Mouse (Mus musculus) kidney, adult 8-10 months (tissue): Measurements from ENCODE around the gene Tex48.
A peak's percentile ranks its signal among the peaks of the same experiment; 100 is the strongest.

ENCODE experiments used
- DNase-seq, 2 experiments: peaks; one replicate each; pipeline ENCODE4 v3.0.0; 2022

Gene Tex48

DNA sequence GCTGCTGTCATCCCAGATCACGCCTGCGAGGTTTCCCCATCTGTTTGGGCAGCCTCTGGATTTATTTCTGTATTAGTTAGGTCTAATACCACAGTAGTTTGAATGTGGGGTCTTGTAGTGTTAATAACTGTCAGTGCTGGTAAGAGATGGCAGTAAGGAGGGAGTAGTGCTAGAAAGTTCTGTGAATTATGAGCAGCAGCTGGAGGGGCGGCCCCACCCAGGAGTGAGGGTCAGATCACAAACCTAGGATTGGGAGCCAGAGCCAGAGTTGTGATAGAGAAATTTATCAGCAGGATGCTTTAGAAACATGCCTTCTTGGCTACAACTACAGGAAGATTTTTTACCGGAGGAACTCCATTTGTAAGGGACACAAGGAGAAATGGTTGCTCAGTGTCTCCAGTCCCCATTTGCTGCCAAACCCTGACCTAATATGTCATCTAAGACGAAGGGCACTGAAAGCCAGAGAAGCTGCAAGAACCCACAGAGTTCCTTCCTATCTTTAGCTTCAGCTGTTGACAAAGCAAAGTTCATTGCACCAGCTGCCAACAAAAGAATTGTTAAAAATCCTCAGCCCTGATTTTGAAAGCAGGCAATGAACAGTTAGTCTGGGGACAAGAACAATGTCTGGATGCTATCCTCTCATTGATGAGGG lies 27.6 kb downstream of the Tex48 start:
- DNase-seq, result no peak

DNA sequence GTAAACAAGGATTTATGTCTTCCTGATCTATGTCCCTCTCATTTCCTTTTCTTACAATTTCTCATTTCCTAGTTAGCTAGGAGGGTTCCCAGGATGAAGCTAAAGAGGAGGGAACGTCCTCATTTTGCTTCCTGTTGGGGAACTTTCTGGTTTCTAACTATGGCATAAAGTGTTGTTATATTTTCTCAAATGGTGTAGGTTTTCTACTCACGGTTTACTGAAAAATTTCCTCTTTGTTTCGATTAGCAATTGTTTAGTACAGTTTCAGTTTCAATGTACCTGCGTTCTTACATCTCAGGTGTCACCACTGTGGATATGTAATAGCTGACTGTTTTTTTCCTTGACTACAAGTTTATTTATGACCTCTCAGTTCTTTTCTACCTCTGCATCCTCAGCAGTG lies 31.7 kb downstream of the Tex48 start:
- no peak for DNase-seq

DNA sequence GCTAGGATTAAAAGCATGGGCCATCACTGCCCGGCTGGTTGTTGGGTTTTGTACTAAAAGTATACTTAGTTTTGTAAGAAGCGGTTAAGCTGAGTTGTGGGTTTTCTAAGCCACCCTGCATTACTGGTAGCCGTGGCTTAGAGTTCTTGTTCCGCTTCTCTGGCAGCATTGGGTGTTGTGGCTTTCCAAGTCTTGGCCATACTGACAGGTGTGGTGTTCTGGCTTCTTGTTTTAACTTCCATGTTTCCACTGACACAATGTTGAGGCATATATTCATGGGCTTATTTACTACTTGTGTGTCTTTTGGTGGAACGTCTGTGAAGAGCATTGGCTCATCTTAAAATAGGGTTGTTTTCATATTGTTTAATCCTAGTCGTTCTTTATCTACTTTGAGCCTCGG lies 32.2 kb downstream of the Tex48 start:
- DNase-seq, result no peak

DNA sequence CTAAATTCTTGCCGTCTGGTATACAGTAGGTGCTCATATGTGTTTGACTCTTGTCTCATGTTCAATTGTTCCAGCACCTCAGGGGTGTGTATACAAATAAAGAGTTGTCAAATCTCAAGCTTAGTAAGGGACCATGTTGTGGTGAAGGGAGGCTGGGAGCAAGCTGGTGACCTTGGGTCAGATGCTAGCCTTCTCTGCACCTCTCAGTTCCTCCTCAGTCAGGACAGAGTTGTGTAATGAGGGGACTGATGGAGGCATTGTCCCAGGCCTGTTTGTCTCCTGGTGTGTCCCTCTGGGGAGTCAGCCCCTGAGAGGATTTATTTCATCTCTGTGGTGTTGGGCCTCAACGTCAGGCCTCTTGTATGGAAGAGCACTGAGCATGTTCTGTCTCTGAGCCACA lies 36.0 kb downstream of the Tex48 start:
- no peak for DNase-seq

DNA sequence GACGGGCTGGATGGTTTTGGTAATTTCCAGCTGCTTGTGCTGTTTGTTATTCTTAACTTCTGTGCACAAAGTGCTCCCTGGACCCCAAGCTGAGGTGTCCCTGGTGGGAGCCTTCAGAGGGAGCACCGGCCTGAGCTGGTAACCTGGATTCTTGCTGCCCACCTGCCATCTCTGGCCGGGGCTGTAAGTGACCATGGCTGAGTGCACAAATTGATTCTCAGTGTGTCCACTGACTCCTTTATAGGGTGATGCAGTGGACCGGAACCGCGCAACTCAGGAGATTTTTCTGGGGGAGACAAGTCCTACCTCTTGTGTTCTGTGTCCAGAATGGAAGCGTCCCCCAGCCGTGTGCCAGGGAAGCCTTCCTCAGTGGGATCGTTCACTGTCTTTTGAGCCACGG lies 37.0 kb downstream of the Tex48 start:
- DNase-seq, result no peak

DNA sequence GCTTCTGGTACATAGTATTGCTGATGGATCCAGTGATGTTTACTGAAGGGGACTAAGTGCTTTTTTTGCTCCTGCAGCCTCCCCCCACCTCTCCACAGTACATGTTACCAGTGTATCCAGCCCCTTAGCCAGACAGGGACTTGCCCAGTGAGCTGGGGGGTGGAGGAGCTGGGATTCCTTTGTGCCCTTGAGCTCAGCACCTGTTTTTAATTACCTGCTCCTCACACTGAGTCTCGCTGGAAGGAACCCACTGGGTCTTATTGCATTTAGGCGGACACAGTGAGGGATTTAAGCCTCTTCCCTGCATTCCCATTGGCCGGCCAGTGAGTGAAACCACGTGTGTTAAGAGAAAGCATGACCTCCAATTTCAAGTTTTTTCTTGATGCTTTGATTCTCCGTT lies 39.6 kb downstream of the Tex48 start:
- no peak for DNase-seq

DNA sequence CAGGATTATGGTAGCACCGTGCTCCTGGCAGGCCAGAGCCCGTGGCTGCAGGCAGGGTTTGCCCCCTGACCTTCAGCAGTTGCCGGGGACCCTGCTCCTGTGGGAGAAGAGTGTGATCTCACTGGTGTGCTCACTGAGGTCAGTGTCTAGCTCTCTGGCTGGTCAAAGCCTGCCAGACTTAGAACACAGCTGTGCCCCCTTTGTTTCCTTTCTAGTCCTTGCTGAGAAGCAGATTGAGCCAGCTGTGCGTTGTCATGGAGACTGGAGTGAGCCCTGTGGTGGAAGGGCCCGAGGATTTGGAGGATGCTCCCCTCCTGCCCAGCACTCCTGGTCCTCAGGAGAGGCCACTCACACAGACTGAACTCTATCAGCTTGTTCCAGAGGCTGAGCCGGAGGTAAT lies 42.1 kb downstream of the Tex48 start:
- DNase-seq, result no peak

DNA sequence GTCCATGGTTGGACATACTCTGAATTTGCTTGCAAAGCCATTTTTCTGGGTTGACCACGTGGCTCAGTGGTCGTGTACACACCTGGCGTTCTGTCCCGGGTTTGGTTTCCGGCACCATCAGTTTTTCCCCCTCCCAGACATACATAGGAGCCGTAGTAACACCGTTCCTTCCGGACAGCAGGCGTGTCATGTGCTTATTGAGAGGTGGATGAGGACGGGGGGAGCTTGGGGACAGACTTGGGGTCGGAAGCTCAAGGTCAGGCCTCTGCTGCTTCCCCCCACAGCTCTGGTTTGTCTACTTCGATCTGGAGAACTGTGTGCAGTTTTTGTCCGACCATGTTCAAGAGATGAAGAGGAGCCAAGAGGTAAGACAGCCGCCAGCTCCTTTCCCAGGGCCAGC lies 42.6 kb downstream of the Tex48 start:
- DNase-seq, result no peak

DNA sequence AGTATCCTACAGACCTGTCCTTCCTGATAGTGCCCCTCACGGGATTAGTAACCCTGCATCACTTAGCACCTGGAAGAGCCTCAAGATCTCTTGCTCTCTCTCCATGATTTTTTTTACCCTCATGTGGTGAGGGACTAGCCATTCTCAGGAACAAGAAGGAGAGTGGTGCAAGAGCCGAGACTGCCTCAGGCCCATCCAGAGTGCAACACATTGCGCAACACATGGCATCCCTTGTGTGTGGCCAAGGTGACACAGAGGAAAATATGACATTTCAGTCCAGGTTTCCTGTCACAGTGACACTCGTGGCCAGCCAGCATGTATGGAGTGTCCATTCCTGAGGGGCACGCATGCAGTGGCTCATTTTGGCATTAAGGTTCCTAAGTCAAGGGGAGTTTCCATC lies 49.6 kb downstream of the Tex48 start:
- DNase-seq, result no peak

DNA sequence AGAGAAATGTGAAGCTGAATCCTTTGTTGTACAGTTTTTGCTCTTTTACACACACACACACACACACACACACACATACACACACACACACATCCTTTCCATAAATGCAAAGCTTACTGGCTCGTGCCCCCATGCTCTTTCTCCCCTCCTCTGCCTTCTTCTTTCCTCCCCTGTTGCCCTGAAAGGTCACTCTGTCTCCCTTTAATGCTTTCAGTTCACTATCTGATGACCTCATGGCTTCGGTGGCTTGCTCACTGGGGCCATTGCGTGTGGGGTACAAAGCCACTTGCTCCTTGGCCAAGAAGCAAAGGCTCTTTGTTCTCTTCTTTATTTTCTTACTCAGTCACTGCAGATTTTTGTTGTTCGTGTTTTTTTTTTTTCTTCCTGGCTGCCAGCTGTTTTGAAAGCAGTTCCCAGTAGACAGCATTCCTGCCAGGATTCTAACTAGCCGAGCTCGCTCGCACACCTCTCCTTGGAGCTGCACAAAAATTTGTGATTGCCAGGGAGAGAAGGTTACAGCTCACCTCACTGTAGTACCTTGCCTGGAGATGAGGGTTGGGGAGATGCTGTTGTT lies 51.9 kb downstream of the Tex48 start:
- DNase-seq, result no peak

DNA sequence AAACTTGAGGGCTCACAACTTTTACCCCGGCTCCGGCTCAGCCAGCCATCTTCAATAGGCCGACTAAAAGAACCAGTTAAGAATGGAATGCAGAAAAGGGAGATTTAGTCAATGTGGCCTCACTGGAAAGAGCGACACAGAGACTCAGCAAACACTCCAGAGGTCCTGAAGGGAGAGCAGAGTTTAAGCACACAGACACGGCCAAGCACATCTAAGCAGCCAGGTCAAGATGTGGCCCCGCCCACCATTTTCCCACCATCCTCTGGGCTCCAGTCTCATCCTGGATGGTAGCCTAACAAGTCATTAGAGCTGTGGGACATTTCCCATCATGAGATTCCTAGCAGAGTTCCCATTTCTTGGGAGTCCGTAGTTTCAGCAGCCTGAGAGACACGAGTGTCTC lies 52.9 kb downstream of the Tex48 start:
- no peak for DNase-seq

DNA sequence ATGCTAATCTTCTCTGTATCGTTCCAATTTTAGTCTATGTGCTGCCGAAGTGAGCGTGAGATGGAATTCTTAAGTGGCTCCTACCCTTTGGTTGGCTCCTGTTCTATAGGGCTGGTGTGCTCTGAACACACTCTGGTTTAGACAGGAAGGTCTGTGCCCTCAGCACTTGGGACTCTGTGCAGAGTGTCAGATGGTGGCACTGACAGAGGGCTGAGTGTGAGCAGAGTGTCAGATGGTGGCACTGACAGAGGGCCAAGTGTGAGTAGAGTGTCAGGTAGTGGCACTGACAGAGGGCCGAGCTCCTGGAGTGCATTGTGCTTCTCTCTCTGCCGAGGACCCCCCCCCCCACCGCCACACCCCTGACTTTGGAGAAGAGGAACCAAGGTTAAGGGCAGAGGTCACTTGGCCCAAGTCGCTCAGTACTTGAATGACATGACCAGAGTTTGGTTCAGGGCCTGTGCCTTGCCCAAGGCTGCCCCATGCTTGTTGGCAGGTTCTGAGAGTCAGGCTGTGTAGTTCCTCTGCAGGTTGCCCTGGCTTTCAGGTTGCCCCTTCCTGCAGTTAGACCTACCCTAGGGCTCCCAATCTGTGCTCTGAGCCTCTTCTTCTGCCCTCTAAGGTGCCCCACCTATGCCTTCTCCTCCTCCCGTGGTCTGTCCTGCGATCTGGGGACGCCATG lies 54.4 kb downstream of the Tex48 start:
- no peak for DNase-seq

DNA sequence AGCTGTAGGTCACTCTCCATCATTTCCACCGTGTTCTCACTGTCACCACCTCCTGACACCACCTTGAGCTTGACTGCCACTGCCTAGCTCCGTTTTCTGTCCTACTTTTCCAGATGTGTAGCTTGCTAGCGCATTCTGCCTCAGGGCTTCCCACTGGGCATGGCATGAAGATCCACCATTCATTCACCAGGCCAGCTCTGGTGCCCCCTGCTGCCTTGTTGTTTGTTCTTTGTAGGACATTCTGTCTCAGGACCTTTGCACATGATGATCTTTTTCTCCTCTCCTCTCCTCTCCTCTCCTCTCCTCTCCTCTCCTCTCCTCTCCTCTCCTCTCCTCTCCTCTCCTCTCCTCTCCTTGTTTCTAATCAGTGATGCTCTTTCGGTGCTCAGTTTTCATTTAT lies 59.5 kb downstream of the Tex48 start:
- no peak for DNase-seq

DNA sequence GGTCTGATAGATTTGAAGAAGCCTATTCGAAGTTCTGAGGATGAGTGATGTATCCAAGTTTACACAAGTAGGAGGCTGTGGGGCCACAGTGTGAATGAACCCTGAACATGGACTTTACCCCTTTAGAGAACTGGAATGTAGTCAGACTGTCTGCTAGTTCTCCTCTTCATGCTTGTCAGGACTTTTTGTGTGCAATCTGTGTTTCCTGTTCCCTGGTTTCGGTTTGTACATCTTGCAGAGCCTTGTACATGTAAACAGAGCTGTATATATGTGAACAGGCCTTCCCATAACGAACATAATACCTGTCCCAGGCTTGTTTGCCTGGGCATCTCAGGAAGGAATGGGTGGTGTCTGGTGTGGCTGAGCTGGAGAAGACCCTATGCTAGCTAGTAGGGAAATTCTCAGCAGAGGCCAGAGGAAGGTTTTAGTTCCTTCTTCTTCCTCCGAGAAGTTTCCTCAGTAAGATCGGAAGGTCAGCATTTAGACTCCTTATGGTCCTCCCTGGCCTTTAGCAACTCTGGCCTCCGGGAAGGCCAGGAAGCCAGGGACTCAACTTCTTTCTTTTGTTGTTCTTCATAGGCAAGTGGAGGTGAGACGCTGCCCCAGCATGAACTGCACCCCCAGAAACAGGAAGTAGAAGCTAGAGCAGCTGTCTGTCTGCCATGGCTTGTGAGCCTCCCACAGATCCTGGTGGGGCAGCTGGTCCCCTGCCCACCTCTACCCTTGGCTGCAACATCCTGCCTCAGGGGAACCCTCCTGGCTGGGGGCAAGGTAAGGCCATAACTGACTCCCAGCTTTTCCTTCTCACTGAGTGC lies 60.2 kb downstream of the Tex48 start:
- DNase-seq, result peak; percentile 61 to 65

DNA sequence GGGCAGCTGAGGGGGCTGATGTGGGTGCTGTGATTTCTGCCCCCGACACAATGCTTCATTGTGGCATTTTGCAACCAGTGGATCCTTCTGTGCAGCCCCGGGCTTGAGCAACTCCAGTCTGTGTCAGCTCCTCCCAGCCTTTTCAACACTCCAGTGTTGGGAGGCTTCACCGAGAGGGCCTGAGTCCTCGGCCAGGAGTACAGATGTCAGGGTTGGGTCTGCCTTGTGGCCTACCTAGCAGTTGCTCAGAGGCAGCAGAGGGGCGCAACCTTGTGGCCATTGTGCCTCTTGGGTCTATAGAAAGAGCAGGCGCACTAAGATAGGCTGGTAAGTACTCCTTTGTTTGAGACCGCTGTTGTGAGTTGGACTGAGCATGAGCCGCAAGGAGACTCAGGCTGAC lies 62.1 kb downstream of the Tex48 start:
- no peak for DNase-seq

DNA sequence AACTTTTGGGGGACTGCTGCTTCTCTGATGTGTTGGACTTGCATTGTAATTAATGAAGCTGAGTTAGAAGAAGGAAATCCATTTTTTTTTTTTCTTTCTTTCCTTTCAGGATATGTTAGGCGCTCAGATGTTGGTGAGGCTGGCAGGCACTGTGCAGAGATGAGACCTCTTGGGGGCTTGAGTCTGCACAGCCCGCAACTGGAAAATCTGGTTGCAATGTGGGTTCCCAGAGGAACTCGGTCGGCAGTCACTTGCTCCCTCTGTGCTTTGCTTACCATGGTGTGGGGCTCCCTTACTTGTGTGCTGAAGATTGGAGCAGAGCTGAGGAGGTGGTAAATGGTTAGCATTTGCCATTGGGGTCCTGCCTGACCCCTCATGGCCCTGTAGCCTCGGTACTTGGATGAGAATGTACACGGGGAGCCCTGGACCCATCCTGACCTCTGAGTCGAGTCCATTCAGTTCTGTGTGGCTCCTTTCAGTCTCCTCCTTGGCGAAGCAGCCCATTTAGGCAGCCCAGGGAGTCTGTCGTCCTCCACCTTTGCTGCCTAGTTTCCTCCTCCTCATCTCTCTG lies 63.0 kb downstream of the Tex48 start:
- no peak for DNase-seq

DNA sequence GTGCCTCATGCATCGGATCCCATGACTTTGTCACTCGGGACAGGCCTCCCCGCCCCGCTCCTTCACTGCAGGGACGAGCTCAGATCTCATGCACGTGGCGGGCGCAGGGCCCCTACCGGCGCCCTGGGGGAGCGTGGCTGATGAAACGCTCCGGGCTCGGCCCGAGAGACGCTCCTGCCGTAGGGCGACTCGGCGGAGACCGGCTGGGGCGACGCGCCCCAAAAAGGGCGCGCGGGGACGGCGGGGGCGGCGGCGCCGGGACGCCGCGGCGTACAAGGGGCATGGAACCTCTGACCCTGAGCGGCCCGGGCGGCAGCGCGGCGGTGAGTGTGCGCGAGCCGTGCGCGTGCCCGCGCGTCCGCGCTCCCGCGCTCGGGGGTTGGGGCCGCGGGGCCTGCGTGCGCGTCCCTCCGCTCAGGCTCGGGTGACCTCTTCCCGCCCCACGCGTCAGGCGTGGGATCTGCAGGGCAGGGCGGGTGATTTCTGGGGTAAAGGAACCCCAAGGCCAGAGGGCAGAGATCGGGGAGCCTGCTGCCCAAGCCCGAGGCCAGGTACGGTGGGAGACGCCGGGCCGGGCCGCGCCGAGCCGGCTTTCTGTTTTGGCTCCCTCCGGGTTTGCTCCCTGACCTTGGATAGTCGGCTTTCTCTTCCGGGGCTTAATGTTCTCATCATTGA lies 63.7 kb downstream of the Tex48 start, which contains the start of gene Tmem268:
Tmem268 (plus strand) TSS at position 375 of the 675 bp plus-strand sequence.
- DNase-seq, result peak; percentile 51 to 70

DNA sequence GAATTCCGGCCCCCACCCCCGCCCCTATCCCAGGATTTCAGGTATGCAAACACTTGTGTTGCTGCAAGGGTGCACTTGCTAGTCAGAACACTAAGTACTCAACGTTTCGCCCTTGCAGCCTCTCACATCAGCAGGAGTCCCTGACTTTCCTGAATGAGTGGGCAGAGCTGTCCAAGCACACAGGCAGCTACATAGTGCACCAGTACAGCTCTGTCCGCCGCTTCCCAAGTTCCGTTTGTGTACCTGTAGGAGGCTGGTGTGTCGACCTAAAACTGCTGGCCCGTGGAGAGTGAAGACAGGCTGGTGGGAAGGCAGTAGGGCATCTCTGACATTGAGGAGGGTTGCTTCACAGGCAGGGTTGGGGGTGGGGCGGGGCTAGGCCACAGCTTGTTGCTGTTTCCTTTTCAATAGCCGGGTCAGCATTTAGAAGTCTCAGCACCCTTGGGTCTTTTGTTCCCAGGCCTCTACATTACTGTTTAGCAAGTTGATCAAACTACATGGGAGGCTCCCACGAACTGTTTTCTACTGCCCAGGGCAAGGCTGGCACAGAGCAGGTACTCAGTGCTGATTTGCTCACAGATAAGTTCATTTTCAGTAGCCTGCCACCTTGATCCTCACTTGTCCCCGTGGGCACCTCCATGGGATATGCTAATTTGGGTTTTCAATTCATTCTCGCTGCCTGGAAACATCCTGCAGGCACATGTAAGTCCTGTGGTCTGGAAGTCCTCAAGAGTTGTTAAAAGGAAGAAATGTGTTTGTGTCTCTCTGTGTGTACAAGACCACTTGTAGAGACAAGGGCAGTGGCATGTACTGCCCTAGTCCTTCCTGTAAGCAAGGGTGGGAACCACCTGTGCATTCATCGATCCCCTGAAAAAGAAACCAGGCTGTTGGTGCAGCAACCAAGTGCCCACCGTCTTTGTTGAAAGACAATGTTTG lies 64.8 kb downstream of the Tex48 start:
- peak in 1 of 2 experiments; percentile 32 for DNase-seq
